Mouse (Mus musculus) spleen, adult 18-20 months (tissue): ENCODE measurements at regions not wholly inside any gene's neighbourhood (a gene's known extent, or its start where the extent isn't known, plus 50 kb on each side); places are given as distances from the start of the nearest gene placed in this dataset.

Experiments
- DNase-seq, 2 experiments: peaks; one replicate each; pipeline ENCODE4 v3.0.0; 2022; ENCODE audit warnings: mixed read lengths in 2 of 2

GRCm38 (mm10) chr7:82921722-82922121 is 54.6 kb downstream of the Mex3b start:
- DNase-seq = no peak

- DNase-seq = no peak
Observed at GRCm38 (mm10) chr7:82923220-82924071, 56.3 kb downstream of the Mex3b start.

- no peak for DNase-seq
Observed at GRCm38 (mm10) chr7:82924092-82924491, 57.0 kb downstream of the Mex3b start.

- DNase-seq = no peak
Observed at GRCm38 (mm10) chr7:82938311-82938710, 71.2 kb downstream of the Mex3b start.

- DNase-seq = no peak
Observed at GRCm38 (mm10) chr7:82939536-82939935, 72.4 kb downstream of the Mex3b start.

GRCm38 (mm10) chr7:82943376-82943775 is 76.2 kb downstream of the Mex3b start:
- DNase-seq = no peak

- DNase-seq = no peak
Observed at GRCm38 (mm10) chr7:82943797-82944196, 76.7 kb downstream of the Mex3b start.

- no peak for DNase-seq
Observed at GRCm38 (mm10) chr7:82949372-82949771, 82.2 kb downstream of the Mex3b start.

- DNase-seq = no peak
Observed at GRCm38 (mm10) chr7:82957208-82957977, 90.3 kb downstream of the Mex3b start.

GRCm38 (mm10) chr7:82970599-82970998 is 103.5 kb downstream of the Mex3b start:
- no peak for DNase-seq

- no peak for DNase-seq
Observed at GRCm38 (mm10) chr7:82971244-82971643, 104.1 kb downstream of the Mex3b start.

- DNase-seq = no peak
Observed at GRCm38 (mm10) chr7:82972214-82973006, 105.3 kb downstream of the Mex3b start.

GRCm38 (mm10) chr7:82990708-82991107 is 123.6 kb downstream of the Mex3b start:
- DNase-seq = no peak

GRCm38 (mm10) chr7:82993136-82993535 is 126.0 kb downstream of the Mex3b start:
- no peak for DNase-seq

- DNase-seq = no peak
Observed at GRCm38 (mm10) chr7:82998848-82999247, 131.7 kb downstream of the Mex3b start.

- DNase-seq = no peak
Observed at GRCm38 (mm10) chr7:83007540-83007939, 140.4 kb downstream of the Mex3b start.

GRCm38 (mm10) chr7:83012145-83012544 is 145.0 kb downstream of the Mex3b start:
- DNase-seq = no peak

GRCm38 (mm10) chr7:83014725-83015690 is 147.9 kb downstream of the Mex3b start:
- no peak for DNase-seq

- no peak for DNase-seq
Observed at GRCm38 (mm10) chr7:83015756-83016155, 148.6 kb downstream of the Mex3b start.

GRCm38 (mm10) chr7:83016566-83016965 is 149.4 kb downstream of the Mex3b start:
- DNase-seq = no peak

GRCm38 (mm10) chr7:83020584-83020983 is 153.5 kb downstream of the Mex3b start:
- no peak for DNase-seq

GRCm38 (mm10) chr7:83023990-83024389 is 156.9 kb downstream of the Mex3b start:
- no peak for DNase-seq
